Mouse (Mus musculus) heart, embryonic 11.5 days (tissue): ENCODE results near the gene P4hb. TPM values are rescaled to one million over a fixed set of nuclear protein-coding genes. Genes with fewer than 3 reads are reported as not detected.

Experiments
- polyA plus RNA-seq: library from polyadenylated mRNA; unstranded; fragments of >200 nt; fragmentation: Nextera tagmentation; extraction: Ambion mirVana; gene quantifications from 2 replicates; pipeline ENCODE4 v1.2.1, GENCODE M21; 2014

P4hb gene
- polyA plus RNA-seq, 1 experiment from 2014 or later: 506 TPM

Other genes with a start within 250 kb of the P4hb start
- 1,448 and 1,508 TPM in 2 replicates for gene Actg1, start 224.7 kb downstream of the P4hb start, polyA plus RNA-seq
- 0.57 TPM in 1 of 2 replicates, not detected in the other for gene Fscn2, start 211.7 kb downstream of the P4hb start, polyA plus RNA-seq
- gene Faap100, start 194.5 kb downstream of the P4hb start, polyA plus RNA-seq: 24.2 and 29.6 TPM in 2 replicates
- 31.0 and 36.7 TPM in 2 replicates for gene Nploc4, start 135.5 kb downstream of the P4hb start, polyA plus RNA-seq
- not detected in 2 replicates for gene Tspan10, start 130.6 kb downstream of the P4hb start, polyA plus RNA-seq
- gene Pde6g, start 119.8 kb downstream of the P4hb start, polyA plus RNA-seq: 0.24 TPM in 1 of 2 replicates, not detected in the other
- gene Oxld1, start 115.2 kb downstream of the P4hb start, polyA plus RNA-seq: 16.9 and 19.6 TPM in 2 replicates
- 21.3 and 27.5 TPM in 2 replicates for gene Ccdc137, start 115.1 kb downstream of the P4hb start, polyA plus RNA-seq
- 43.6 and 48.4 TPM in 2 replicates for gene Arl16, start 105.6 kb downstream of the P4hb start, polyA plus RNA-seq
- 222 and 232 TPM in 2 replicates for gene Mrpl12, start 88.6 kb downstream of the P4hb start, polyA plus RNA-seq
- 44.2 and 48.3 TPM in 2 replicates for gene Slc25a10, start 81.4 kb downstream of the P4hb start, polyA plus RNA-seq
- 1.5 and 1.8 TPM in 2 replicates for gene Gcgr, start 42.6 kb downstream of the P4hb start, polyA plus RNA-seq
- 157 and 168 TPM in 2 replicates for gene Mcrip1, start 23.5 kb downstream of the P4hb start, polyA plus RNA-seq
- not detected in 2 replicates for gene Ppp1r27, start 22.1 kb downstream of the P4hb start, polyA plus RNA-seq
- gene Arhgdia, start 8.4 kb upstream of the P4hb start, polyA plus RNA-seq: 468 and 477 TPM in 2 replicates
- gene Alyref, start 25.1 kb upstream of the P4hb start, polyA plus RNA-seq: 333 and 334 TPM in 2 replicates
- gene Anapc11, start 25.2 kb upstream of the P4hb start, polyA plus RNA-seq: 200 and 201 TPM in 2 replicates
- gene Npb, start 35.2 kb upstream of the P4hb start, polyA plus RNA-seq: 8.8 and 9.1 TPM in 2 replicates
- 79.2 and 79.9 TPM in 2 replicates for gene Pcyt2, start 44.7 kb upstream of the P4hb start, polyA plus RNA-seq
- 18.8 and 22.5 TPM in 2 replicates for gene Sirt7, start 52.0 kb upstream of the P4hb start, polyA plus RNA-seq
- 19.4 and 20.2 TPM in 2 replicates for gene Mafg, start 60.3 kb upstream of the P4hb start, polyA plus RNA-seq
- gene Pycr1, start 70.5 kb upstream of the P4hb start, polyA plus RNA-seq: 22.8 and 24.9 TPM in 2 replicates
- 8.1 and 12.3 TPM in 2 replicates for gene Myadml2, start 74.9 kb upstream of the P4hb start, polyA plus RNA-seq
- 1.4 and 1.5 TPM in 2 replicates for gene Notum, start 87.9 kb upstream of the P4hb start, polyA plus RNA-seq
- gene Aspscr1, start 99.7 kb upstream of the P4hb start, polyA plus RNA-seq: 93.9 and 103 TPM in 2 replicates
- 114 and 129 TPM in 2 replicates for gene Cenpx, start 140.5 kb upstream of the P4hb start, polyA plus RNA-seq
- 21.8 and 23.2 TPM in 2 replicates for gene Lrrc45, start 140.7 kb upstream of the P4hb start, polyA plus RNA-seq
- gene Rac3, start 148.2 kb upstream of the P4hb start, polyA plus RNA-seq: 1.7 and 3.0 TPM in 2 replicates
- gene Dcxr, start 154.0 kb upstream of the P4hb start, polyA plus RNA-seq: 5.1 and 6.6 TPM in 2 replicates
- gene Cbr2, start 158.9 kb upstream of the P4hb start, polyA plus RNA-seq: 0.36 and 1.0 TPM in 2 replicates
- gene Hmga1b, start 189.5 kb upstream of the P4hb start, polyA plus RNA-seq: 4.5 and 5.8 TPM in 2 replicates
- 15.0 and 16.5 TPM in 2 replicates for gene Rfng, start 211.0 kb upstream of the P4hb start, polyA plus RNA-seq
- gene Gps1, start 211.0 kb upstream of the P4hb start, polyA plus RNA-seq: 166 and 179 TPM in 2 replicates
- 50.0 and 59.9 TPM in 2 replicates for gene Dus1l, start 223.2 kb upstream of the P4hb start, polyA plus RNA-seq